ENCODE assay signal across 20 mouse cellular contexts in genomic region chr13:81630566-81630965, GRCm38 (mm10). TPM values are rescaled to one million over a fixed set of nuclear protein-coding genes. Genes with fewer than 3 reads are reported as not detected.
A peak's percentile ranks its signal among the peaks of the same experiment; 100 is the strongest.
DNase-seq lines count a peak whose midpoint lies in the region; ATAC-seq and TF ChIP-seq lines count a peak whose summit lies in the region.
"Had no signal": no experiment of that assay in that cellular context is flagged by ENCODE, and none has a peak within 500 bp of the region (broad histone marks: within the 10 kb centered on the region; RNA-seq: fewer than 3 reads in every experiment).

No protein-coding gene starts in this region.

- 0 out of 2 replicates have a peak overlapping the region, but pooled peaks have one; percentile 36 for H3K27ac ChIP-seq in hindbrain, embryonic 11.5 days (ENCODE audit: low read depth, low read length)
- H3K27ac ChIP-seq in hindbrain, postnatal 0 days, result no peak overlapping the region
- H3K27ac ChIP-seq in embryonic facial prominence, embryonic 11.5 days (replicated peaks; ENCODE audit: low read depth, low read length), result no peak overlapping the region
- H3K27ac ChIP-seq in forebrain, embryonic 15.5 days (replicated peaks), result peak overlapping the region; percentile 63; the same call in 1 of the 2 replicates
- no peak overlapping the region for H3K27ac ChIP-seq in midbrain, embryonic 14.5 days (replicated peaks; ENCODE audit: low read depth, low read length)
- H3K27ac ChIP-seq: kidney, embryonic 15.5 days; limb, embryonic 15.5 days had no signal

- peak overlapping the region; percentile 26 for H3K4me3 ChIP-seq in hindbrain, embryonic 11.5 days (ENCODE audit: low read depth, low read length)
- no peak overlapping the region for H3K4me3 ChIP-seq in hindbrain, postnatal 0 days (ENCODE audit: low read length)
- no peak overlapping the region for H3K4me3 ChIP-seq in embryonic facial prominence, embryonic 11.5 days (ENCODE audit: low read depth, low read length)
- peak overlapping the region; percentile 11; the same call in 1 of the 2 replicates for H3K4me3 ChIP-seq in forebrain, embryonic 15.5 days
- no peak overlapping the region for H3K4me3 ChIP-seq in midbrain, embryonic 14.5 days (replicated peaks; ENCODE audit: low read depth, low read length)
- H3K4me3 ChIP-seq: kidney, embryonic 15.5 days; limb, embryonic 15.5 days had no signal

- DNase-seq in hindbrain, embryonic 11.5 days (ENCODE audit: low spot score), result no peak
- DNase-seq in hindbrain, postnatal 0 days (ENCODE audit: low spot score), result no peak
- peak; percentile 8 for DNase-seq in embryonic facial prominence, embryonic 11.5 days (ENCODE audit: low spot score)
- DNase-seq in midbrain, embryonic 14.5 days, result peak; percentile 57
- DNase-seq in ovary, postnatal 36 days (ENCODE audit: low spot score), result no peak
- DNase-seq in heart, postnatal 25 days (ENCODE audit: low spot score), result no peak
- DNase-seq: adrenal gland, postnatal 10 days; B cell, adult 2 months; cerebellum, adult 18-20 months; gastrocnemius, postnatal 14 days; heart, postnatal 36 days; layer of hippocampus, postnatal 36 days; liver, postnatal 0 days; right cerebral cortex, postnatal 14 days had no signal

- TF ChIP-seq CTCF in hindbrain, postnatal 0 days (IDR thresholded peaks at IDR 0.05; ENCODE audit: low read depth), result no peak

- H3K4me1 ChIP-seq in hindbrain, embryonic 11.5 days (replicated peaks; ENCODE audit: control insufficient read depth, insufficient read depth, low read length), result 0 out of 2 replicates have a peak, but pooled peaks cover 3% of the 10 kb centered on the region
- H3K4me1 ChIP-seq in hindbrain, postnatal 0 days (ENCODE audit: insufficient read depth, low read length), result no peaks in the 10 kb centered on the region
- no peaks in the 10 kb centered on the region for H3K4me1 ChIP-seq in embryonic facial prominence, embryonic 11.5 days (ENCODE audit: control insufficient read depth, insufficient read depth, low read length)
- peaks cover 44% of the 10 kb centered on the region for H3K4me1 ChIP-seq in forebrain, embryonic 15.5 days
- H3K4me1 ChIP-seq in midbrain, embryonic 14.5 days (ENCODE audit: control insufficient read depth, insufficient read depth, low read length), result peaks cover 8% of the 10 kb centered on the region

- intact Hi-C loops in heart, postnatal 25 days (cut with DNase I), result no loop called here

- H3K9ac ChIP-seq in hindbrain, embryonic 11.5 days (ENCODE audit: low read depth, low read length), result 0 out of 2 replicates have a peak overlapping the region, but pooled peaks have one; percentile 11
- no peak overlapping the region for H3K9ac ChIP-seq in hindbrain, postnatal 0 days (replicated peaks; ENCODE audit: low read length)
- H3K9ac ChIP-seq in embryonic facial prominence, embryonic 11.5 days (replicated peaks; ENCODE audit: low read length), result no peak overlapping the region
- H3K9ac ChIP-seq in forebrain, embryonic 15.5 days (replicated peaks), result no peak overlapping the region
- H3K9ac ChIP-seq in midbrain, embryonic 14.5 days (replicated peaks; ENCODE audit: low read length), result no peak overlapping the region
- H3K9ac ChIP-seq: kidney, embryonic 15.5 days; limb, embryonic 15.5 days; liver, postnatal 0 days had no signal

- ATAC-seq in hindbrain, embryonic 11.5 days (ENCODE audit: low FRiP score), result no peak
- ATAC-seq in hindbrain, postnatal 0 days, result no peak
- ATAC-seq in embryonic facial prominence, embryonic 11.5 days (replicated peaks; ENCODE audit: insufficient number of reproducible peaks, low FRiP score, low TSS enrichment, low read depth), result no peak
- ATAC-seq in forebrain, embryonic 15.5 days (replicated peaks), result no peak
- no peak for ATAC-seq in midbrain, embryonic 14.5 days (ENCODE audit: low FRiP score, low TSS enrichment)
- no peak for ATAC-seq in megakaryocyte progenitor cell, adult 5-6 weeks (replicated peaks; ENCODE audit: poor library complexity)
- ATAC-seq: intestine, embryonic 16.5 days; liver, postnatal 0 days had no signal

- H3K4me2 ChIP-seq in hindbrain, embryonic 11.5 days (replicated peaks; ENCODE audit: low read depth, low read length), result peak overlapping the region; percentile 17
- no peak overlapping the region for H3K4me2 ChIP-seq in hindbrain, postnatal 0 days (ENCODE audit: low read depth, low read length)
- no peak overlapping the region for H3K4me2 ChIP-seq in embryonic facial prominence, embryonic 11.5 days (ENCODE audit: low read depth, low read length)
- peak overlapping the region; percentile 27; the same call in 1 of the 2 replicates for H3K4me2 ChIP-seq in forebrain, embryonic 15.5 days (replicated peaks)
- H3K4me2 ChIP-seq in midbrain, embryonic 14.5 days (ENCODE audit: low read length), result peak overlapping the region; percentile 41
- H3K4me2 ChIP-seq: heart, embryonic 11.5 days; kidney, embryonic 15.5 days; limb, embryonic 15.5 days had no signal

- no peaks in the 10 kb centered on the region for H3K9me3 ChIP-seq in hindbrain, embryonic 11.5 days (ENCODE audit: control insufficient read depth, low read length)
- H3K9me3 ChIP-seq in hindbrain, postnatal 0 days (ENCODE audit: low read length), result no peaks in the 10 kb centered on the region
- no peaks in the 10 kb centered on the region for H3K9me3 ChIP-seq in embryonic facial prominence, embryonic 11.5 days (replicated peaks; ENCODE audit: control insufficient read depth, low read length)
- H3K9me3 ChIP-seq in forebrain, embryonic 15.5 days, result no peaks in the 10 kb centered on the region
- H3K9me3 ChIP-seq in midbrain, embryonic 14.5 days (ENCODE audit: control insufficient read depth, low read length), result no peaks in the 10 kb centered on the region
- H3K9me3 ChIP-seq: kidney, embryonic 15.5 days; limb, embryonic 15.5 days had no signal

- no peaks in the 10 kb centered on the region for H3K36me3 ChIP-seq in hindbrain, embryonic 11.5 days (ENCODE audit: control insufficient read depth, insufficient read depth, low read length)
- no peaks in the 10 kb centered on the region for H3K36me3 ChIP-seq in hindbrain, postnatal 0 days (ENCODE audit: insufficient read depth, low read length)
- H3K36me3 ChIP-seq in embryonic facial prominence, embryonic 11.5 days (replicated peaks; ENCODE audit: control insufficient read depth, insufficient read depth, low read depth, low read length), result no peaks in the 10 kb centered on the region
- no peaks in the 10 kb centered on the region for H3K36me3 ChIP-seq in forebrain, embryonic 15.5 days
- no peaks in the 10 kb centered on the region for H3K36me3 ChIP-seq in midbrain, embryonic 14.5 days (ENCODE audit: control insufficient read depth, insufficient read depth, low read length)
- H3K36me3 ChIP-seq: kidney, embryonic 15.5 days; limb, embryonic 15.5 days had no signal

- H3K27me3 ChIP-seq in hindbrain, embryonic 11.5 days (ENCODE audit: control insufficient read depth, insufficient read depth, low read length), result no peaks in the 10 kb centered on the region
- no peaks in the 10 kb centered on the region for H3K27me3 ChIP-seq in hindbrain, postnatal 0 days (ENCODE audit: insufficient read depth, low read length)
- H3K27me3 ChIP-seq in embryonic facial prominence, embryonic 11.5 days (ENCODE audit: control insufficient read depth, insufficient read depth, low read length), result no peaks in the 10 kb centered on the region
- H3K27me3 ChIP-seq in forebrain, embryonic 15.5 days, result no peaks in the 10 kb centered on the region
- no peaks in the 10 kb centered on the region for H3K27me3 ChIP-seq in midbrain, embryonic 14.5 days (ENCODE audit: control insufficient read depth, insufficient read depth, low read length)

- 19% methylated on average over 5 of the region's 5 CpGs for WGBS in hindbrain, embryonic 11.5 days
- 21% methylated on average over 5 of the region's 5 CpGs for WGBS in hindbrain, postnatal 0 days
- 30% methylated on average over 5 of the region's 5 CpGs for WGBS in embryonic facial prominence, embryonic 11.5 days
- 4% methylated on average over 5 of the region's 5 CpGs for WGBS in forebrain, embryonic 15.5 days
- 6% methylated on average over 5 of the region's 5 CpGs for WGBS in midbrain, embryonic 14.5 days

RNA-seq across cellular contexts. Expression of gene Adgrv1, which starts 2.4 kb away (rescaled TPM):
- polyA plus RNA-seq in hindbrain, embryonic 11.5 days (2014; fragmentation: Nextera tagmentation; extraction: Ambion mirVana), result 40.3 and 54.5 TPM in 2 replicates
- total RNA-seq in hindbrain, postnatal 0 days (2014; rRNA removed), result 7.8 and 10.3 TPM in 2 replicates
- 4.2 and 5.4 TPM in 2 replicates for polyA plus RNA-seq in hindbrain, postnatal 0 days (2015; fragmentation: Nextera tagmentation; extraction: Ambion mirVana)
- polyA plus RNA-seq in embryonic facial prominence, embryonic 11.5 days (2014; fragmentation: Nextera tagmentation; extraction: Ambion mirVana), result 8.0 and 8.3 TPM in 2 replicates
- polyA plus RNA-seq in forebrain, embryonic 15.5 days (2015; fragmentation: Nextera tagmentation; extraction: Ambion mirVana), result 16.1 and 17.3 TPM in 2 replicates
- polyA plus RNA-seq in midbrain, embryonic 14.5 days (2014; fragmentation: Nextera tagmentation; extraction: Ambion mirVana), result 9.4 and 16.7 TPM in 2 replicates
- not detected in 2 replicates for total RNA-seq in megakaryocyte progenitor cell, adult 5-6 weeks (2015)
- not detected in 2 replicates for total RNA-seq in megakaryocyte progenitor cell, adult 5-6 weeks (2017)
- under 1 TPM; 0.13 to 0.17 TPM for total RNA-seq in heart, postnatal 25 days (2021)

RNA-seq across cellular contexts. Expression of gene Lysmd3, which starts 26.9 kb away (rescaled TPM):
- polyA plus RNA-seq in hindbrain, embryonic 11.5 days (2014; fragmentation: Nextera tagmentation; extraction: Ambion mirVana), result 33.5 and 33.6 TPM in 2 replicates
- 12.8 and 48.7 TPM in 2 replicates for total RNA-seq in hindbrain, postnatal 0 days (2014; rRNA removed)
- 10.3 and 12.5 TPM in 2 replicates for polyA plus RNA-seq in hindbrain, postnatal 0 days (2015; fragmentation: Nextera tagmentation; extraction: Ambion mirVana)
- polyA plus RNA-seq in embryonic facial prominence, embryonic 11.5 days (2014; fragmentation: Nextera tagmentation; extraction: Ambion mirVana), result 31.8 and 33.9 TPM in 2 replicates
- polyA plus RNA-seq in forebrain, embryonic 15.5 days (2015; fragmentation: Nextera tagmentation; extraction: Ambion mirVana), result 20.7 and 23.6 TPM in 2 replicates
- polyA plus RNA-seq in midbrain, embryonic 14.5 days (2014; fragmentation: Nextera tagmentation; extraction: Ambion mirVana), result 16.6 and 25.8 TPM in 2 replicates
- 21.0 and 24.8 TPM in 2 replicates for total RNA-seq in megakaryocyte progenitor cell, adult 5-6 weeks (2015)
- total RNA-seq in megakaryocyte progenitor cell, adult 5-6 weeks (2017), result 13.5 and 17.7 TPM in 2 replicates
- total RNA-seq in heart, postnatal 25 days (2021), result 10 to 100 TPM; 17.4 to 17.9 TPM

Comparison
In these comparisons a context has a peak if more than half of its experiments do, and no peak if none do; other contexts are left out.
1. H3K27ac ChIP-seq: peak in hindbrain, embryonic 11.5 days (single experiment) and forebrain, embryonic 15.5 days (single experiment); none in hindbrain, postnatal 0 days (single experiment), embryonic facial prominence, embryonic 11.5 days (single experiment) and midbrain, embryonic 14.5 days (single experiment).
2. H3K4me2 ChIP-seq: peak in hindbrain, embryonic 11.5 days (single experiment), forebrain, embryonic 15.5 days (single experiment) and midbrain, embryonic 14.5 days (single experiment); none in hindbrain, postnatal 0 days (single experiment) and embryonic facial prominence, embryonic 11.5 days (single experiment).
3. H3K4me3 ChIP-seq: peak in hindbrain, embryonic 11.5 days (single experiment) and forebrain, embryonic 15.5 days (single experiment); none in hindbrain, postnatal 0 days (single experiment), embryonic facial prominence, embryonic 11.5 days (single experiment) and midbrain, embryonic 14.5 days (single experiment).
4. DNase-seq: peak in embryonic facial prominence, embryonic 11.5 days (single experiment) and midbrain, embryonic 14.5 days (single experiment); none in hindbrain, embryonic 11.5 days (single experiment), hindbrain, postnatal 0 days (single experiment), ovary, postnatal 36 days (single experiment) and heart, postnatal 25 days (single experiment).